Mouse (Mus musculus) megakaryocyte, adult 5-6 weeks (primary cell): Measurements from ENCODE around the gene Mrto4. TPM values are rescaled to one million over a fixed set of nuclear protein-coding genes. Genes with fewer than 3 reads are reported as not detected.

ENCODE experiments used
- total RNA-seq, 2 experiments: library from RNA; stranded (forward) in 1 of 2; stranded (reverse) in 1 of 2; fragments of 153-499, 151-499 nt in 1 of 2; fragments of 221-1000, 200-1000 nt in 1 of 2; gene quantifications; 2 replicates each; pipeline versions ENCODE4 v1.2.3 to v1.2.4; 2015 to 2017

Mrto4 gene
- total RNA-seq, 2 experiments from 2014 or later, result 33.9 to 47.1 TPM

Other genes with a start within 250 kb of the Mrto4 start
- gene Minos1, start 221.5 kb downstream of the Mrto4 start, total RNA-seq (2015), result 318 and 395 TPM in 2 replicates
- gene Minos1, start 221.5 kb downstream of the Mrto4 start, total RNA-seq (2017), result 120 and 123 TPM in 2 replicates
- 683 and 689 TPM in 2 replicates for gene Capzb, start 159.7 kb downstream of the Mrto4 start, total RNA-seq (2015)
- gene Capzb, start 159.7 kb downstream of the Mrto4 start, total RNA-seq (2017), result 251 and 275 TPM in 2 replicates
- gene Pqlc2, start 41.9 kb downstream of the Mrto4 start, total RNA-seq (2015), result 9.8 and 11.1 TPM in 2 replicates
- 12.8 and 16.1 TPM in 2 replicates for gene Pqlc2, start 41.9 kb downstream of the Mrto4 start, total RNA-seq (2017)
- 3.9 and 4.2 TPM in 2 replicates for gene Akr7a5, start 41.8 kb downstream of the Mrto4 start, total RNA-seq (2015)
- 5.8 and 7.1 TPM in 2 replicates for gene Akr7a5, start 41.8 kb downstream of the Mrto4 start, total RNA-seq (2017)
- gene Emc1, start within 50 bp of the Mrto4 start, total RNA-seq (2015), result 13.0 and 14.5 TPM in 2 replicates
- 32.3 and 37.8 TPM in 2 replicates for gene Emc1, start within 50 bp of the Mrto4 start, total RNA-seq (2017)
- 59.0 and 73.3 TPM in 2 replicates for gene Ubr4, start within 50 bp of the Mrto4 start, total RNA-seq (2015)
- 49.1 and 66.8 TPM in 2 replicates for gene Ubr4, start within 50 bp of the Mrto4 start, total RNA-seq (2017)
- 0.83 and 1.6 TPM in 2 replicates for gene Iffo2, start 178.0 kb upstream of the Mrto4 start, total RNA-seq (2015)
- 2.1 and 2.7 TPM in 2 replicates for gene Iffo2, start 178.0 kb upstream of the Mrto4 start, total RNA-seq (2017)